Mouse (Mus musculus): Measurements from ENCODE around the gene Trp53rka. TPM values are rescaled to one million over a fixed set of nuclear protein-coding genes. Genes with fewer than 3 reads are reported as not detected.
"Not testable (repeated sequence)": the region's sequence is repeated elsewhere in the genome, so short reads cannot be mapped to it uniquely, and the experiment has no call there.

Gene Trp53rka
- polyA plus RNA-seq (2015; fragmentation: Nextera tagmentation; extraction: Ambion mirVana): 24.6 and 26.7 TPM in 2 replicates

DNA sequence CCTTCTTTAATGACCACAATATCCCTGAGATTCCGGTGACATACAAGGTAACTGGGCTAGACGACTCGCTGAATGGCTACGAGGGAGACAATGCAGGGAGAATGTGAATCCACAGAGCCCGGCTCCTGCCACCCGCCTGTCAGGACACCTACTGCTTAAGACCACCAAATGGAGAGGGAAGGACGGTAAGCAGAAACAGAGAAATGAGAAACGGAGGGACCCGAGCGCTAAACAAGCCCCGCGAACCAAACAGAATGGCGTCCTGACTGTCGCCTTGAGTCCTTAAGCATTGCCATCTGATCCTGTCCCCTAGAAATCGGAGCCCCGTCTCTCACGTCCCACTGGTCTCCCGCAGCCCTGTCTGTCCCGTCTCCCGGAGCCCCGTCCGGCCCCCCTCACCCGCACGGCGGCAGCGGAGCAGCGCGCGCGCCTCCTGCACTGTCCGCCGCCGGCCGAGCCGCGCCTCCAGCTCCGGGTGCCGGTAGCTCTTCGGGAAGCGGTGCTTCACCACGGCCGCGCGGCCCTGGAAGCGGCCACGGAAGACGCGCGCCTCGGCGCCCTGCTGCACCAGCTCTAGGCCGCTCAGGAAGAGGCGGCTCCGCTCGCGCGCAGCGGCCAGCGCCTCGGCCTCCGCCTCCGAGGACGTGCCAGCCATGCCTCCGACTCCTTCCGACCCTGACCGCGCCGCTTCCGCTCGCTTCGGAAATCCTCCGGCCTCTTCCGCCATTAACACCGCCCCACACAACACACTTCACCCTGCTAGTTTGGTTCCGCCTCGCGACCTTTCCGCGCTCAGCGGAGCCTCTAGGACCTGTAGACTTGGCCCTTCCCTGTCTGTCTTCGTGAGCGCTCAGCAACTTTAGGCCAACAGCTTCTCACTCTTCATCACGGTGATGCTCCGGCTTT, at the start of gene Trp53rka:
Trp53rka (minus strand) TSS at position 677 of the 906 bp plus-strand sequence.
- peak within 1 kb of the TSS; percentile 76 for H3K4me3 ChIP-seq (replicated peaks; ENCODE audit: low read length)
- WGBS: under 1% methylated on average over 72 of the region's 84 CpGs
- peak; percentile 93 for ATAC-seq (ENCODE audit: insufficient read depth, low FRiP score)
- peaks cover 13% of the 10 kb centered on the region; the same call in 1 of the 2 replicates for H3K36me3 ChIP-seq (ENCODE audit: control insufficient read depth, insufficient read depth, low read length)
- H3K9me3 ChIP-seq (replicated peaks; ENCODE audit: control insufficient read depth, low read length): no peaks in the 10 kb centered on the region; the same call in 1 of the 2 replicates
- H3K4me2 ChIP-seq (ENCODE audit: low read depth, low read length): peak within 1 kb of the TSS; percentile 64
- no peaks in the 10 kb centered on the region for H3K27me3 ChIP-seq (ENCODE audit: control insufficient read depth, insufficient read depth, low read length)
- H3K4me1 ChIP-seq (ENCODE audit: control insufficient read depth, insufficient read depth, low read length): peaks cover 8% of the 10 kb centered on the region
- H3K9ac ChIP-seq (ENCODE audit: low read length): peak within 1 kb of the TSS; percentile 85
- peak within 1 kb of the TSS; percentile 62; the same call in 1 of the 2 replicates for H3K27ac ChIP-seq (ENCODE audit: low read length)

- Histone ChIP-seq H3K4me3 (replicated peaks; ENCODE audit: low read length) (no peak overlapping the region), H3K9me3 (replicated peaks; ENCODE audit: control insufficient read depth, low read length) (no peaks in the 10 kb centered on the region), H3K4me2 (ENCODE audit: low read depth, low read length) (no peak overlapping the region), H3K27ac (ENCODE audit: low read length) (no peak overlapping the region), H3K36me3 (ENCODE audit: control insufficient read depth, insufficient read depth, low read length) (no peaks in the 10 kb centered on the region), H3K4me1 (ENCODE audit: control insufficient read depth, insufficient read depth, low read length) (no peaks in the 10 kb centered on the region), H3K9ac (ENCODE audit: low read length) (no peak overlapping the region), H3K27me3 (ENCODE audit: control insufficient read depth, insufficient read depth, low read length) (no peaks in the 10 kb centered on the region)
- 76% methylated on average over 3 of the region's 3 CpGs for WGBS
- ATAC-seq (ENCODE audit: insufficient read depth, low FRiP score): no peak
Observed at GRCm38 (mm10) chr2:165540975-165541374, 47.9 kb upstream of the Trp53rka start.

DNA sequence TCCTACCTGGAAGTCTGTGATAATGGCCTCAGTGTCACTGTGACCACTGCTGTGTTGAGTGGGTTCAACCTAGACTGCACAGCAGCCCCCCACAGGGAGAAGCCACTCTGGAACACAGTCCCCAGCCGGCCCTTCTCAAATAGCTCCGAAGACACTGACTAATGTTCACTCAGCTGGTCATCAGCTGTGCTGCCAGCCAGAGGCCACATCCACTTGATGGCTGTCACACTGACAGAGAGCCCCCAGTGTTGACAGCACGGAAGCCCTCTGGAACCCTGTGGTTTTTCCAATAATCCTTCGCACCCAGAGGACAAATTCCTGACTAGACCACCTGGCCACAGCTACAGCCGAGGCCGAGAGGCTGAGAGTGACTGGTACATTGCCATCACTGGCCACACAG, 40.7 kb upstream of the Trp53rka start:
- Histone ChIP-seq H3K9ac (ENCODE audit: low read length) (no peak overlapping the region), H3K27ac (ENCODE audit: low read length) (no peak overlapping the region), H3K9me3 (replicated peaks; ENCODE audit: control insufficient read depth, low read length) (no peaks in the 10 kb centered on the region), H3K4me2 (ENCODE audit: low read depth, low read length) (no peak overlapping the region), H3K27me3 (ENCODE audit: control insufficient read depth, insufficient read depth, low read length) (no peaks in the 10 kb centered on the region), H3K4me1 (ENCODE audit: control insufficient read depth, insufficient read depth, low read length) (no peaks in the 10 kb centered on the region), H3K4me3 (replicated peaks; ENCODE audit: low read length) (no peak overlapping the region), H3K36me3 (ENCODE audit: control insufficient read depth, insufficient read depth, low read length) (no peaks in the 10 kb centered on the region)
- no peak for ATAC-seq (ENCODE audit: insufficient read depth, low FRiP score)
- WGBS: 70% methylated on average over 6 of the region's 6 CpGs

DNA sequence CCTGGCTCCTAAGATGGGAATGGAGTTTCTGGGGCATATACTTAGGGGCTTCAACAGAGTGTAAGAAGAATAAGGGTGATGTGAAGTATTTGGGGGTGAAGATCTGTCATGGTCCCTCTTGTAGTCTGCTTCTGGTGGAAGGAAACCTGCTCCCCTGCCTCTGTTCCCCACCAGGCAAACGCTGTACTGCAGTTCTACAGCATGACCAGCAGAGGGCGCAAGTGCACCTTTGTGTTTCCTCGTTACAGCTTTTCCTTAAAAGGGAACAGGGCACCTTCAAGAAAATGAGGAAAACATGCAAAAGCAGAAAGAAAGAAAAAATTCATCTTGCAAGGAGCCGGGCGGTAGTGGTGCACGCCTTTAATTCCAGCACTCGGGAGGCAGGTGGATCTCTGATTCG, 36.0 kb upstream of the Trp53rka start:
- WGBS: 11% methylated on average over 8 of the region's 8 CpGs
- Histone ChIP-seq H3K9ac (ENCODE audit: low read length) (no peak overlapping the region), H3K9me3 (replicated peaks; ENCODE audit: control insufficient read depth, low read length) (no peaks in the 10 kb centered on the region), H3K27me3 (ENCODE audit: control insufficient read depth, insufficient read depth, low read length) (no peaks in the 10 kb centered on the region), H3K4me1 (ENCODE audit: control insufficient read depth, insufficient read depth, low read length) (no peaks in the 10 kb centered on the region), H3K36me3 (ENCODE audit: control insufficient read depth, insufficient read depth, low read length) (no peaks in the 10 kb centered on the region), H3K4me3 (replicated peaks; ENCODE audit: low read length) (no peak overlapping the region), H3K4me2 (ENCODE audit: low read depth, low read length) (no peak overlapping the region), H3K27ac (ENCODE audit: low read length) (no peak overlapping the region)
- ATAC-seq (ENCODE audit: insufficient read depth, low FRiP score): no peak

GRCm38 (mm10) chr2:165525609-165526008, 32.5 kb upstream of the Trp53rka start:
- WGBS: 49% methylated on average over 4 of the region's 4 CpGs
- Histone ChIP-seq H3K27ac (ENCODE audit: low read length) (no peak overlapping the region), H3K27me3 (ENCODE audit: control insufficient read depth, insufficient read depth, low read length) (no peaks in the 10 kb centered on the region), H3K9me3 (replicated peaks; ENCODE audit: control insufficient read depth, low read length) (no peaks in the 10 kb centered on the region), H3K4me1 (ENCODE audit: control insufficient read depth, insufficient read depth, low read length) (no peaks in the 10 kb centered on the region), H3K4me2 (ENCODE audit: low read depth, low read length) (no peak overlapping the region), H3K9ac (ENCODE audit: low read length) (no peak overlapping the region), H3K4me3 (replicated peaks; ENCODE audit: low read length) (no peak overlapping the region), H3K36me3 (ENCODE audit: control insufficient read depth, insufficient read depth, low read length) (no peaks in the 10 kb centered on the region)
- ATAC-seq (ENCODE audit: insufficient read depth, low FRiP score): no peak

DNA sequence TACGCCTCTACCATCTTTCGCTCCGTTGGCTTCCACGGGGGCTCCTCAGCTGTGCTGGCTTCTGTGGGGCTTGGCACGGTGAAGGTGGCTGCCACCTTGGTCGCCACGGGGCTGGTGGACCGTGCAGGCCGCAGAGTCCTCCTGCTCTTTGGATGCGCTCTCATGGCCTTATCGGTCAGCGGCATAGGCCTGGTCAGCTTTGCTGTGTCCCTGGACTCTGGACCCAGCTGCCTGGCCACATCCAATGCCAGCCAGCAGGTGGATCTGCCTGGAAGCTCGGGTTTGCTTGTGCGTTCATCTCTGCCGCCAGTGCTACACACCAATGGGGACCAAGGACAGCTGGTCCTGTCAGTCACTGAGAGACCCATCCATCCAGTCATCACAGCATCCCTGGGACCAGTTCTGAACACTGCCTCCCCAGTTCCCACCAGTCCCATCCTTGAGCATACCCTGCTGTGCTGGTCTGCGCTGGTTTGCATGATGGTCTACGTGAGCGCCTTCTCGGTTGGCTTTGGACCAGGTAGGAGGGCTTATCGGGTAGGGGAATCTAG, 22.1 kb upstream of the Trp53rka start:
- Histone ChIP-seq H3K27me3 (ENCODE audit: control insufficient read depth, insufficient read depth, low read length) (no peaks in the 10 kb centered on the region), H3K27ac (ENCODE audit: low read length) (no peak overlapping the region), H3K4me1 (ENCODE audit: control insufficient read depth, insufficient read depth, low read length) (peaks cover 3% of the 10 kb centered on the region; the same call in 1 of the 2 replicates), H3K9me3 (replicated peaks; ENCODE audit: control insufficient read depth, low read length) (no peaks in the 10 kb centered on the region), H3K4me3 (replicated peaks; ENCODE audit: low read length) (no peak overlapping the region), H3K9ac (ENCODE audit: low read length) (no peak overlapping the region), H3K4me2 (ENCODE audit: low read depth, low read length) (no peak overlapping the region), H3K36me3 (ENCODE audit: control insufficient read depth, insufficient read depth, low read length) (peaks cover 3% of the 10 kb centered on the region; the same call in 1 of the 2 replicates)
- ATAC-seq (ENCODE audit: insufficient read depth, low FRiP score): no peak
- 91% methylated on average over 20 of the region's 20 CpGs for WGBS

DNA sequence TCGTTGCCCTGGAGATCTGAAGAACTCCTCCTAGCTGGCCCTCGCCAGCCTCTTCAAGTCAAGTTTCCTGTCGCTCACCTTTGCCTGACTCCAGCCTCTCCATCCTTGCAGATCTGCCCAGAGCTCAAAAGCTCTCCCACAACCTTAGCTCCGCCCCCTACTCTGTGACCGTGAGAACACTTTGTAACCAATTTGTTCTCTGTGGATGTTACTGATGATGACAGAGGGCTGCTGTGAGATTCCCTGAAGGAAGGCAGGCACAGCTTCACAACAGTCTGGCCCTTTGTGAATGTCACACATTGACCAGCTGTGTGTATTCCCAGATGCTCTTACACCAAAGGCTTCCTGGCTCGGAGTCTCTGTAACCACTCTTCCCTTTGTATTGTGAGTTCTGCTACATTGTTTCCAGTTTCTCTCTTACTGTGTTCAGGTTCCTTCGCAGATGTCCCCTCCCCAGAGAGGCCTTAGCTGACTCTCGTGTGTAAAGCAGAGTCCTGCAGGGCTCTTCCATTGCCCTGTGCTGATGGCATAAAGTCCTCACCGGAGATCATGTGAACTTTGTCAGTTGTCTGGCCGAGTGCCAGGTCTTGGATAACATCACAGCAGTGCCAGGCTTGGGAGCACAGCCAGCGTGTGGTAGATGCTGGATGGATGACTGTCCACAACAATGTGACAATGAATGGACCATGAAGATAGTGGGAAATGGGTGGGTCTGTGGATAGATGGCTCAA, 19.9 kb upstream of the Trp53rka start:
- Histone ChIP-seq H3K27ac (ENCODE audit: low read length) (no peak overlapping the region), H3K9me3 (replicated peaks; ENCODE audit: control insufficient read depth, low read length) (no peaks in the 10 kb centered on the region), H3K9ac (ENCODE audit: low read length) (no peak overlapping the region), H3K4me1 (ENCODE audit: control insufficient read depth, insufficient read depth, low read length) (peaks cover 3% of the 10 kb centered on the region; the same call in 1 of the 2 replicates), H3K27me3 (ENCODE audit: control insufficient read depth, insufficient read depth, low read length) (no peaks in the 10 kb centered on the region), H3K4me3 (replicated peaks; ENCODE audit: low read length) (no peak overlapping the region), H3K4me2 (ENCODE audit: low read depth, low read length) (no peak overlapping the region), H3K36me3 (ENCODE audit: control insufficient read depth, insufficient read depth, low read length) (no peaks in the 10 kb centered on the region)
- ATAC-seq (ENCODE audit: insufficient read depth, low FRiP score): peak; percentile 38; the same call in 1 of the 2 replicates
- WGBS: 28% methylated on average over 11 of the region's 11 CpGs

GRCm38 (mm10) chr2:165512426-165512825, 19.3 kb upstream of the Trp53rka start:
- H3K27ac ChIP-seq (ENCODE audit: low read length): no peak overlapping the region
- H3K27me3 ChIP-seq (ENCODE audit: control insufficient read depth, insufficient read depth, low read length): no peaks in the 10 kb centered on the region
- H3K4me3 ChIP-seq (replicated peaks; ENCODE audit: low read length): no peak overlapping the region
- no peak for ATAC-seq (ENCODE audit: insufficient read depth, low FRiP score)
- H3K9ac ChIP-seq (ENCODE audit: low read length): no peak overlapping the region
- WGBS: 33% methylated on average over 7 of the region's 7 CpGs
- H3K4me2 ChIP-seq (ENCODE audit: low read depth, low read length): no peak overlapping the region
- H3K4me1 ChIP-seq (ENCODE audit: control insufficient read depth, insufficient read depth, low read length): peaks cover 3% of the 10 kb centered on the region; the same call in 1 of the 2 replicates
- no peaks in the 10 kb centered on the region for H3K36me3 ChIP-seq (ENCODE audit: control insufficient read depth, insufficient read depth, low read length)
- no peaks in the 10 kb centered on the region for H3K9me3 ChIP-seq (replicated peaks; ENCODE audit: control insufficient read depth, low read length)

- ATAC-seq (ENCODE audit: insufficient read depth, low FRiP score); H3K4me1 ChIP-seq (ENCODE audit: control insufficient read depth, insufficient read depth, low read length); H3K27ac ChIP-seq (ENCODE audit: low read length); H3K36me3 ChIP-seq (ENCODE audit: control insufficient read depth, insufficient read depth, low read length); H3K4me2 ChIP-seq (ENCODE audit: low read depth, low read length); H3K9me3 ChIP-seq (replicated peaks; ENCODE audit: control insufficient read depth, low read length); H3K4me3 ChIP-seq (replicated peaks; ENCODE audit: low read length); H3K27me3 ChIP-seq (ENCODE audit: control insufficient read depth, insufficient read depth, low read length); H3K9ac ChIP-seq (ENCODE audit: low read length): not testable (repeated sequence)
- WGBS: 86% methylated on average over 4 of the region's 4 CpGs
Observed at GRCm38 (mm10) chr2:165511530-165511929, 18.4 kb upstream of the Trp53rka start.

Data from stomach, embryonic 16.5 days (tissue).